Mouse (Mus musculus): ENCODE data around the gene Nptxr. TPM values are rescaled to one million over a fixed set of nuclear protein-coding genes. Genes with fewer than 3 reads are reported as not detected.

Nptxr gene
- polyA plus RNA-seq, 2 experiments: 0.09 to 0.11 TPM

GRCm38 (mm10) chr15:79785056-79785455 is 19.5 kb downstream of the Nptxr start:
- no peak for DNase-seq (ENCODE audit: low read depth in 3 of 3, low spot score in 3 of 3)
- Histone ChIP-seq H3K27ac (no peak overlapping the region), H3K9me3 (ENCODE audit: control insufficient read depth, low read length) (no peaks in the 10 kb centered on the region), H3K36me3 (replicated peaks; ENCODE audit: control insufficient read depth, insufficient read depth, low read depth) (no peaks in the 10 kb centered on the region), H3K27me3 (ENCODE audit: control insufficient read depth, insufficient read depth, low read length) (no peaks in the 10 kb centered on the region; the same call in 1 of the 2 replicates), H3K9ac (replicated peaks) (no peak overlapping the region), H3K4me2 (ENCODE audit: low read depth) (no peak overlapping the region), H3K4me3 (ENCODE audit: insufficient read depth in 1 of 2, low read depth in 2 of 2, low read length in 2 of 2) (no peak overlapping the region), H3K4me1 (replicated peaks; ENCODE audit: control insufficient read depth in 2 of 2, insufficient read depth in 2 of 2, low read length in 1 of 2) (no peaks in the 10 kb centered on the region)
- WGBS (ENCODE audit: insufficient replicate concordance): 45% methylated on average over 1 of the region's 1 CpGs
- ATAC-seq (ENCODE audit: insufficient read depth): no peak
- TF ChIP-seq CTCF (IDR thresholded peaks at IDR 0.05; ENCODE audit: low read depth): no peak
- TF ChIP-seq EP300 (IDR thresholded peaks at IDR 0.05; ENCODE audit: low read depth): no peak

GRCm38 (mm10) chr15:79777749-79778148 is 26.8 kb downstream of the Nptxr start, which contains the start of gene Dnal4:
Gene Dnal4, minus strand, starts transcription at chr15:79777849.
- no peak for ATAC-seq (ENCODE audit: insufficient read depth)

DNA sequence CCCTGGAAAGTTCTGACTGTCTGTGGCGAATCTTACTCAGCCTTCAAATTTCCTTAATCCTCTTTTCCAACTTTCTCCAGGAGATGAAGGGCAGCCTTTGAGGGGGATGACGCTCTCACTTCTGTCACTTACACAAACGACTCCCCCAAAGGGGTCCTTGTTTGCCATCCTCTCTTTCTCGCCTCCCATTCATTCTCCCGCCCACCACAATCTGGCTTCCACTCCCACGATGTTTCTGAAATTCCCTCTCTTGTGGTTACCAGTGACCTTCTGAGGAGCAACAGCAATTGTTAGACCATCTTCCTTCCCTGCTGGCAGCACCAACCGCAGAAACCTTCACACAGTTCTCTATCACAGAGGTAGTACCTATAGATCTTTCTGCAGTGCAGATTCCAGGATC is 28.9 kb downstream of the Nptxr start:
- peaks cover 5 to 12% of the 10 kb centered on the region in 2 experiments; a peak in 3 of 4 replicates for H3K4me1 ChIP-seq (replicated peaks; ENCODE audit: control insufficient read depth in 2 of 2, insufficient read depth in 2 of 2, low read length in 1 of 2)
- DNase-seq (ENCODE audit: low read depth in 3 of 3, low spot score in 3 of 3) (no peak), ATAC-seq (ENCODE audit: insufficient read depth) (no peak)
- H3K9me3 ChIP-seq (ENCODE audit: control insufficient read depth, low read length): no peaks in the 10 kb centered on the region
- H3K4me3 ChIP-seq (ENCODE audit: insufficient read depth in 1 of 2, low read depth in 2 of 2, low read length in 2 of 2): no peak overlapping the region
- no peak overlapping the region for H3K4me2 ChIP-seq (ENCODE audit: low read depth)
- H3K27me3 ChIP-seq (ENCODE audit: control insufficient read depth, insufficient read depth, low read length): no peaks in the 10 kb centered on the region
- no peaks in the 10 kb centered on the region for H3K36me3 ChIP-seq (replicated peaks; ENCODE audit: control insufficient read depth, insufficient read depth, low read depth)
- no peak overlapping the region for H3K27ac ChIP-seq
- no peak overlapping the region for H3K9ac ChIP-seq (replicated peaks)
- 52% methylated on average over 7 of the region's 7 CpGs for WGBS (ENCODE audit: insufficient replicate concordance)
- TF ChIP-seq CTCF (IDR thresholded peaks at IDR 0.05; ENCODE audit: low read depth) (no peak), EP300 (IDR thresholded peaks at IDR 0.05; ENCODE audit: low read depth) (no peak)

More at GRCm38 (mm10) chr15:79777749-79778148, 26.8 kb downstream of the Nptxr start, which contains the start of gene Dnal4:
- peaks cover 5 to 12% of the 10 kb centered on the region in 2 experiments; a peak in 3 of 4 replicates for H3K4me1 ChIP-seq (replicated peaks; ENCODE audit: control insufficient read depth in 2 of 2, insufficient read depth in 2 of 2, low read length in 1 of 2)
- no peak within 1 kb of the TSS for H3K9ac ChIP-seq (replicated peaks)
- no peak within 1 kb of the TSS for H3K4me3 ChIP-seq (ENCODE audit: insufficient read depth in 1 of 2, low read depth in 2 of 2, low read length in 2 of 2)
- H3K27ac ChIP-seq: no peak within 1 kb of the TSS
- no peaks in the 10 kb centered on the region for H3K9me3 ChIP-seq (ENCODE audit: control insufficient read depth, low read length)
- TF ChIP-seq CTCF (IDR thresholded peaks at IDR 0.05; ENCODE audit: low read depth) (no peak), EP300 (IDR thresholded peaks at IDR 0.05; ENCODE audit: low read depth) (no peak)
- H3K36me3 ChIP-seq (replicated peaks; ENCODE audit: control insufficient read depth, insufficient read depth, low read depth): no peaks in the 10 kb centered on the region
- DNase-seq (ENCODE audit: low read depth in 3 of 3, low spot score in 3 of 3): no peak
- no peaks in the 10 kb centered on the region for H3K27me3 ChIP-seq (ENCODE audit: control insufficient read depth, insufficient read depth, low read length)
- no peak within 1 kb of the TSS for H3K4me2 ChIP-seq (ENCODE audit: low read depth)

DNA sequence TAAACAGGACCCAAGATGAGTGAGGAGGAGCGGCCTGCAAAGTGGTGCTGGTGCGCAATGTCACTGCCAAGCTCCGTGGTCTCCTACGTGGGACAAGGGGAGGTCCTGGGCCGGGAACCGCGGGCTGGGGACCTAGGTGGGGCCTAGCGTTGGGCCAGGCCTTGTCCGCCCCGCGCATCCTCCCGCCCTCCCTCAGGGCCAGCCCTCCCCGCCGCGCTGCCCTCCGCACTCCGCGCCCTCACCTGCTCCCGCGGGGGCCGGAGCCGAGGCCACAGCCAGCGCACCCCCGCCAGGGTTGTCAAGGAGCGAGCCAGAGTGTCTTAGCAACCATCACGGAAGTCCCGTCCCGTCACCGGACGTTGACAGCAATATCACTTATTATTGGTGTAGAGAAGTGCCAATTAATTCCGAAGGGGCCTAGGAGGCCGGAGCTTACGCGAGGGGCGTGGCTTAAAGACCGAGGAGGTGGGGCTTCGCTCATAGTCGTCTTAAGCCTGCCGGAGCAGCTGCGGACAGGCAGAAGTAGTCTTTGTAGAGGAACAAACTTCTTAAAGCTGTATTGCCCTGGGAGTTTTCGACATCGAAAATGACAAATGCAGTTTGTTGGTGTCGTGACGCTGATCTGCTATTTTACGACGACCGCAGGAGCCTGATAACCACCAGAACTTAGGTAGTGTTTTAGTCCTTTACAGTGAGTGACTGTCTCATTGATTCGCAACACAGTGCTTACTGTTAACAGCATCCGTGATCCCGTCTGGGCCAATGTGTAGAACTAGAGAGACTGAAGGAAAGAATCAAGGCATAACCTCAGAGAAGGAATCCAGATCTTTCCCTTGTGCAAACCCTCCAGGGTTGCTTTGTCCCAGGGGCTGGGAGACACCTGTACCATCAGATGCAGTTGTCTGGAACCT is 30.2 kb downstream of the Nptxr start:
- ATAC-seq (ENCODE audit: insufficient read depth): peak; percentile 99
- H3K9me3 ChIP-seq (ENCODE audit: control insufficient read depth, low read length): no peaks in the 10 kb centered on the region
- 1% methylated on average over 47 of the region's 50 CpGs for WGBS (ENCODE audit: insufficient replicate concordance)

DNA sequence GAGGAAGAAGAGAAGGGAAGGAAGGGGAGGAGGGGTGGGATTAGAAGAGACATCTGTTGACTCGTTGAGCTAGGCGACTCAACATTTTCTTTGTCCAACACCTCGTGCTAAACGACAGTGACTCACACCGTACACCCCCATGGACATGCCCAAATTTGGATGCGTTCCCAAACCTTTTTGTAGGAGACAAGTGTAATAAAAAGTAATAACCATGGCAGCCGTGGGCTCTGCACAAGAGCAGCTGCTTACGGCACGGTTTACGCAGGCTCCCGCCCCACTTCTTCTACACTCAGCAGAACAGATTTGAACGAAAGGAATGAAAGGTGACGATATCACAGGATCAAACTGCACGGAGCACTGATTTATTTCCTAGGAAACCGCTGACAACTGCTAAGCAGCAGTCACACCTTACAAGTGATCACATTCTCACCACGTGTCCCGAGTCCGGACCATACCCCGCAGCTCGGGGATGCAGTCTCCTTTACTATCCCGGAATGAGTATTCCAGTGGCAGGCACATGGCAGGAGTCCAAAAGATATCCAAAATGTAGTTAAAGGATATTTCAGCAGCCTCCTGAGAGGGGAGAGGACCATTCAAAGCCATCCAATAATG is 33.8 kb downstream of the Nptxr start:
- WGBS (ENCODE audit: insufficient replicate concordance): 73% methylated on average over 21 of the region's 21 CpGs
- H3K36me3 ChIP-seq (replicated peaks; ENCODE audit: control insufficient read depth, insufficient read depth, low read depth): no peaks in the 10 kb centered on the region
- TF ChIP-seq CTCF (IDR thresholded peaks at IDR 0.05; ENCODE audit: low read depth) (no peak), EP300 (IDR thresholded peaks at IDR 0.05; ENCODE audit: low read depth) (no peak)
- peaks cover 5 to 12% of the 10 kb centered on the region in 2 experiments; a peak in 3 of 4 replicates for H3K4me1 ChIP-seq (replicated peaks; ENCODE audit: control insufficient read depth in 2 of 2, insufficient read depth in 2 of 2, low read length in 1 of 2)
- DNase-seq (ENCODE audit: low read depth in 3 of 3, low spot score in 3 of 3): no peak
- no peaks in the 10 kb centered on the region for H3K9me3 ChIP-seq (ENCODE audit: control insufficient read depth, low read length)
- no peaks in the 10 kb centered on the region for H3K27me3 ChIP-seq (ENCODE audit: control insufficient read depth, insufficient read depth, low read length)
- H3K4me2 ChIP-seq (ENCODE audit: low read depth): no peak overlapping the region
- no peak for ATAC-seq (ENCODE audit: insufficient read depth)
- H3K9ac ChIP-seq (replicated peaks): no peak overlapping the region
- no peak overlapping the region for H3K27ac ChIP-seq
- H3K4me3 ChIP-seq (ENCODE audit: insufficient read depth in 1 of 2, low read depth in 2 of 2, low read length in 2 of 2): no peak overlapping the region

More for the DNA sequence above, 30.2 kb downstream of the Nptxr start:
- Histone ChIP-seq H3K9ac (replicated peaks) (peak overlapping the region; percentile 48), H3K27ac (no peak overlapping the region), H3K36me3 (replicated peaks; ENCODE audit: control insufficient read depth, insufficient read depth, low read depth) (no peaks in the 10 kb centered on the region), H3K4me3 (ENCODE audit: insufficient read depth in 1 of 2, low read depth in 2 of 2, low read length in 2 of 2) (peak overlapping the region; percentile 61 to 66), H3K27me3 (ENCODE audit: control insufficient read depth, insufficient read depth, low read length) (no peaks in the 10 kb centered on the region), H3K4me1 (replicated peaks; ENCODE audit: control insufficient read depth in 2 of 2, insufficient read depth in 2 of 2, low read length in 1 of 2) (peaks cover 5 to 12% of the 10 kb centered on the region in 2 experiments; a peak in 3 of 4 replicates), H3K4me2 (ENCODE audit: low read depth) (peak overlapping the region; percentile 87)
- peak; percentile 95 to 97 (median 96) for DNase-seq (ENCODE audit: low read depth in 3 of 3, low spot score in 3 of 3)
- TF ChIP-seq EP300 (IDR thresholded peaks at IDR 0.05; ENCODE audit: low read depth) (no peak), CTCF (IDR thresholded peaks at IDR 0.05; ENCODE audit: low read depth) (no peak)
